Mouse (Mus musculus) left cerebral cortex, postnatal 4 days (tissue): Measurements from ENCODE around the gene Depdc1b. TPM values are rescaled to one million over a fixed set of nuclear protein-coding genes. Genes with fewer than 3 reads are reported as not detected.

ENCODE experiments used
- DNase-seq: peaks from one replicate; pipeline ENCODE4 v3.0.0-alpha.2; 2022
- intact Hi-C: fragments of 180-260 bp; cut with DNase I; formaldehyde crosslinking; loops from one replicate; pipeline ENCODE4 v1.15.1; 2025
- total RNA-seq, 2 experiments: library from RNA; stranded (reverse); gene quantifications; 2 replicates each; pipeline ENCODE4 v1.2.3; 2021

The Depdc1b gene
- total RNA-seq, 2 experiments from 2014 or later, result 1.9 to 2.0 TPM

DNA sequence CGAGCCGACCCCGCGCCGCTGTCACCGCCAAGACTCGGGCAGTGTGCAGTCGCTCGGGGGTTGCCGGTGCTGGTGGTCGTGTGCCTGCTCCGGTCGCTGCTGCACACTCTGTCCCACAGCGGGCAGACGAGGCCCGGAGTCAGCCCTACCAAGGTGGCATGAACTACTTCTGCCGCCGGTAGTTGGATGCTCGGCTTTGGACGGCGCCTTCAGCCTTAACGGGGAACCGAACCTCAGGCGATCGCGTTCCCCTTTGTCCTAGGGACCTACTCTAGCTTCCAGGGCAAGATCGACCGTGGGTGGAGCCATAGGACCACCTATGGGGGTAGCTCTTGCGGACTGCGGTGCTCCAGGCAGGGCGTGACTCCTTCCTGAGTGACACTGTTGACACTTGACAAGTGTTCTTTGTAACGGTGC is 363 bp downstream of the Depdc1b start:
- DNase-seq, result no peak
- intact Hi-C loops, result no loop called here

DNA sequence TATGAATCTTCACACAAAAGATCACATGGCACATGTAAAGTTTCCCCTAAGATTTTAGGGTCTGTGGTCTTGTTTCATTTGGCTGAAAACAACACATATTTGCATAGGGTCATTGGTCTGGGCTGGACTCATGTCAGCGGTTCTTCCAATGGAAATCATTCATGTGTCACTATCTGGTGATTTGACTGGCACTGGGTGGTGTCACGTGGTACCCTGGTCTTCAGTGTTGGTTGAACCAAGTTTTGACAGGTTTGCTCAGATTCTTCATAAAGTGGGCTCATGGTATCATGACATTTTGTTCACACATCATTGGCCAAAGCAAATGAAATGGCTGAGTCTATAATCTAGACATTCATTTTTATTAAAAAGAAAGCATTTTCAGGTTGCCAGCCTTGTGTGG is 1.3 kb downstream of the Depdc1b start:
- DNase-seq, result no peak
- intact Hi-C loops, result no loop called here

DNA sequence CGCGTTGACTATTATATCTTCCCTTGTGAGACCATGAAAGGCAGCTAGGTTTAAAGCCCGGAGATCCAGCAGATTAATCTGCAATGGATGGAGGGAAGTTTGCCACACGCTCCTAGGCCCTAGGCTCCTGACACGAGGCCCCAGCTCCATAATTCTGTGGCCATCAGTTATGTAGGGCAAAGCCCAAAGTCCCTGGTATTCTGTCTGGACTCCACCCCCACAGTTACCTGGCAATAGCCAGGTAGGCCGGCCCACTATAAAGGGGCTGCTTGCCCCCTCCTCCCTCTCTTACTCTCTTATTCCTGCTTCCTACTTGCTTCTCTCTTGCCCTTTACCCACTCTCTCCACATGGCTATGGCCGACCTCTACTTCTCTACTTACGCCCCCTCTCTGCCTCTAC is 2.9 kb downstream of the Depdc1b start:
- no peak for DNase-seq
- intact Hi-C loops, result no loop called here

DNA sequence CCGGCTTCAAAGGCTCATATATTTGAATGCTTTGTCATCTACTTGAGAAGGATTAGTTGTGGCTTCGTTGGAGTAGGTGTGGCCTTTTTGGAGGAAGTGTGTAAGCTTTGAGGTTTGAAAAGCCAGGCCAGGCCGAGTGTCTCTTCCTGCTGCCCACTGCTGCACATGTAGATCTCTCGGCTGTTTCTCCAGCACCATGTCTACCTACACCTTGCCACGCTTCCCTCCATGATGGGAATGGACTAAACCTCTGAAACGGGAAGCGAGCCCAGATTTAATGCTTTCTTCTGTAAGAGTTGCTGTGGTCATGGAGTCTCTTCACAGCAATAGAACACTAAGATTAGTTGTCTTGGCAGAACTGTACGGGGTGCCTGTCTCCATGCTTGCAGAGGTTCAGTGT is 4.1 kb downstream of the Depdc1b start:
- no peak for DNase-seq
- intact Hi-C loops, result no loop called here

DNA sequence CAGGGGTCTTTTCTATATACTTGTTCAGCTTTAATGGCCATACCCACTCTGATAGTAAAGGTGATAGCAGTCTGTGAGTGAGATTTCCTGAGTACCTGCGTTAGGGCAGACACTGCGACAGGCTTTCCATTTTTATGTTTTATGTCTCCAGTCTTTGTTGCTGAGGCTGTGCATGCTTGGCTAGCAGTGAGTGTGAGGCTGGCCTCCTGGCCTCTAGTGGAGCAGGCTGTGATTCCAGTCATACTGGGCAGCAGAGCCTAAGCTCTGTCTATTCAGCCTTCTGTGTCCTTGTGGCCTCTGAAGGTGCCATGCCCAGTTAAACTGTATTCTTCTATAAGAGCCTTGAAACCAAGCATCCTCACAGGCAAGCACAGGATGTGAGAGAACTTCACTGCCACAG is 6.3 kb downstream of the Depdc1b start:
- DNase-seq, result no peak
- intact Hi-C loops, result no loop called here

DNA sequence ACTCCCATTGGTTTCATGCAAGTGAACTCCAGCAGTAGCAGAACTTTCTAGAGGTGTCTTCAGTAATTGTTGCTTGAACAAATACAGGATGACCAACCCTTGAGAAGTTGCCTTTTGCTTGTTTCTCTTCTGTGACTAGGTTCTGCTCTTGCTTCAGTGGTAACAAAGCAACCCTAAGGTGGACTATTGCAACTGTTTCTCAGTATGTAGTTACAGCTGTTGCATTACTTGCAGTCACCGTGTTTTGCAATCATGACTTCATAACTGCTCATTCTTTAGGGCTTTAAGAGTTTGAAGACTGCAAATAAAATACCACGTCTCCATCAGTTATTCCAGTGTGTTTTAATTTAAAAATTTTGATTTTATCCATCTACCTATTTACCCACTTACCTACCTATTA is 7.2 kb downstream of the Depdc1b start:
- intact Hi-C loops, result no loop called here
- no peak for DNase-seq

DNA sequence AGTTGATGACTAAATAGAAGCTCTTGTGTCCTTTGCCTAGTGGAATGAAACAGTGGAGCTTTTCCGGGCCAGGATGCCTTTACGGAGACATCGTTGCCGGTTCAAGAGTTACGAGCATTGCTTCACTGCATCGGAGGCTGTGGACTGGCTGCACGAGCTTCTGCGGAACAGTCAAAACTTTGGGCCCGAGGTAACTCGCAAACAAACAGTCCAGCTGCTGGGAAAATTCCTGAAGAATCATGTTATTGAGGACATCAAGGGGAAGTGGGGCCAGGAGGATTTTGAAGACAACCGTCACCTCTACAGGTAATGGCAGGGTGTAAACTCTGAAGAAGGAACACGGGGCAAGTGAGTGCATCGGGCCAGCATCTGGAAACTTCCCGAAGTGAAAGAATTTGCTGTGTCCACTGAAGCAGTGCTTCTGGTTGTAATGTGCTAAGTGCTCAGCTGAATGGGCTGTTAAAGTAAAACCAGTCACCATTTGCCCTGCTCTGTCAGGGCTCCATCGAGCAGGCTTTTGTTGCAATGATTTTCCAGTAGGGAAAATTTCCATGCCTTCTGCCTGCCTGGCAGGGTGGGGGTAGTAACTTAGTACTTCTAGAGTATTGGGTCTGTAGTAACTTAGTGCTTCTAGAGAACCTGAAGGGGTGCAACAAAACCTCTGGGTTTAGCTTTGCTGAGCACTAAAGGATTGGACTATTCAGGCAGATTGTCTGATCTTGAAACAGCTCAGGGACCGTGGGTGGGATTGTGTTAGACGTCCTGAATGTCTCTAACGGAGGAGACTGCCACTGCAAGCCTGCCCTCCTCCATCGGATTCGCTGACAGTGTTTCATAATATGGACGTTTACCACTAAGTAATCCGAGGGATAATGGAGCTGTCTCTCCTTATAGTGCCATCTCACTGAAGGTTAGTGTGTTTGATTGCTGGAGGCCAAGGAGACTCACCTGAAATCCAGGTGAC is 8.0 kb downstream of the Depdc1b start:
- intact Hi-C loops, result no loop called here
- no peak for DNase-seq

DNA sequence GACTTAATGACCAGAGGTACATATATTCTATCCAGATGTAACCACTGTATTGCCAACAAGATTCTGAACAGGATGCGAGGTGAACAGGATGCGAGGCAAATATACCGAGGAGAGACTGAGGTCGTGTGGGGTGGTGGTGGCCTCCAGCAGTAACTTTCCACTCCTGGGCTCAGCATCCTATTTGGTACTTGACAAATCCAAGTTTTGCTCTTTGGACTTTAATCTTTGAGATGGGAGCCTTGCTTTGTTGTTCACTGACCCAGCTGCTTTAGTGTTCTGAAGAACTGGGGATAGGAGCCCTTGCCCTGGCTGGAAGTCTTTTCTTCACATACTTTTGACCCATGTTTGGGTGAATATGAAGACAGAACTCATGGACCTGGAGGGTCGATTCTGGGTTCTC is 9.7 kb downstream of the Depdc1b start:
- intact Hi-C loops, result loop anchor here (5.0 kb wide), 2 partner anchors 114 to 134 kb away; partner anchors contain the start of gene Elovl7

DNA sequence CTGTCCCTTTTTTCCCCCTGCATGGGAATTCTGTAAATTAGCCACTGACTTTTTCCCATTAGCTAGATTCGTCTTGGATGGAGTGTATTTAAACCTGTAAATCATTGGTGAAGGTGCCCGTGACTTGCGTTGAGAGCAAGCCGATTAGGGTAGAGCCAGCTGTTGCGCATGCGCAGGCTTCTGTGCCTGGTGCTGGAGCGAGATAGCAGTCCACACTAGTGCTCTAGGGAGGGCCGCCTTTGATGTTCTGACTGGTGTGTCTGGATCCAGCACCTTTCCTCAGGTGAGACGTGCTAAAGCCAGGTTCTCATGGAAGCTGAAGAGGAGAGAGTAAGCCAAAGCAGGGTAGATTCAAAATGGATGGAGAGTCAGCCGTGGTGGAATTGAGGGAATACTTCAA is 10.2 kb downstream of the Depdc1b start:
- no peak for DNase-seq
- intact Hi-C loops, result loop anchor here (5.0 kb wide), 2 partner anchors 114 to 134 kb away; partner anchors contain the start of gene Elovl7

More for the DNA sequence above, 9.7 kb downstream of the Depdc1b start:
- DNase-seq, result no peak

DNA sequence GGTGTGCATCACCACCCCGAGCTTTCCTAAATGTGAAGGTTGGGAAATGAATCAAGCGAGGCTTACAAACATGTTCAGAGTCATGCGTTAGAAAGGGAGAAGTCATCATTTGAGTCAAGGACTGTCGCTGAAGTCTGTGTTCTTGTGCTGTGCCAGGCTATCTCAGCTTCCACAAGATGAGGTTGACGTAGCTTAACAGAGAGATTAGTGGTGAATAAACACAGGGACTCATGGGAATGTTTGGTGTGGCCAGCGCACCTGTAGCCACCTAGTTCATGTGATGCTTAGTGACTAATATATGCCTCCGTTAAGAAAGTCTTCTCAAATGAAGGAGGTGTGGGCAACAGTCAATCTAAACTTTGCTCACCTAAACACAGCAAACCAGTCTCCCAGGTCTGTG is 10.9 kb downstream of the Depdc1b start:
- intact Hi-C loops, result loop anchor here (5.0 kb wide), 2 partner anchors 115 to 135 kb away; partner anchors contain the start of gene Elovl7
- no peak for DNase-seq

DNA sequence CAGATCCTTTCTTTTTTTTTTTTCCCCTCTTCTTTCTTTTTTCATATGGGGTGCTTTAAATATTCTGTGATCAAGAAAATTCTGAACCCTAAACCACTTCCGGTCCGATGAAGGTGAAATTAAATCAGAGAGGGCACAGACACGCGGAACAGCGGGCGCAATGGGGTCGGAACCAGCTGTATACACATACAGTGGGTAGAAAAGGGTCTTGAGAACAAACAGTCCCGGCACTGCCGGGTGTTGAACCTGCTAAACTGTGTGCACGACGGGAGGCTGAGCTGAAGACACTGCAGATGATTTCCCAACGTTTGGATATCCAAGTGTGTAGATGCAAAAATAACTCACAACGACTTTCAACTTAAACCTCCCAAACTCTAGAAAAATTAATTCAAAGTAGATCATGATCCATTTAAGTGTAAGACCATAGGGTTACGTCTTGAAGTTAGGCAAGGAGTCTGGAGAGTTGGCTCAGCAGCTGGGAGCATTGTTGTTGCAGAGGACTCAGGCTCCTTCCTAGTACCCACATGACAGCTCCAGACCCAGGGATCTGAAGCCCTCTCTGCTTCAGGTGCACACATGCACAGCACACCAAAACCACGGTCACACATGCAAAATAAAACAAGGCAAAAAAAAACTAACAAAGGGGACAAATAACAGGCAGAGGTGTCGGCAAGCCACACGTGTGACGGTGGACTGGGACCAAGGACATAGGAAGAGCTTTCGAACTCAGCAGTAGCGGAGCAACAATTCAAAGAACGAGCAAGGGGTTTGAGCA is 12.5 kb downstream of the Depdc1b start:
- no peak for DNase-seq
- intact Hi-C loops, result loop anchor here (5.0 kb wide), 2 partner anchors 116 to 136 kb away; partner anchors contain the start of gene Elovl7

DNA sequence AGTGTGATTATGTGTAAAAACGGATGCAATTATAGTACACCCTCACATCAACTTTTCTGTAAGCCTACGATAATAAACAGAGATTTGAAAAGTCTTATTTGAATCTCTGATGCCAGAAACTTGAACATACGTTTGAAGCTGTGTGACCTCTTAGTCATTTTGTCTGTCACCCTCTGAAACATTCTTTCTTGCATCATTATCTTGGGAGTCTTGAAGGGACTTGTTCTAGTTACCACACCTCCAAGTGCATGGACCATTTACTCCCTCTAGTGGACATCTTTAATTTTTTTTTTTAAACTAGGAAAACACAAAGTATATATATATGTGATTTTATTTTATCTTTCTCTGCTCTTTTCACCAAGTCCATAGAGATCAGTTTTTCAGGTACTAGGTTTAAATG is 13.6 kb downstream of the Depdc1b start:
- intact Hi-C loops, result loop anchor here (5.0 kb wide), 2 partner anchors 117 to 137 kb away; partner anchors contain the start of gene Elovl7
- no peak for DNase-seq

DNA sequence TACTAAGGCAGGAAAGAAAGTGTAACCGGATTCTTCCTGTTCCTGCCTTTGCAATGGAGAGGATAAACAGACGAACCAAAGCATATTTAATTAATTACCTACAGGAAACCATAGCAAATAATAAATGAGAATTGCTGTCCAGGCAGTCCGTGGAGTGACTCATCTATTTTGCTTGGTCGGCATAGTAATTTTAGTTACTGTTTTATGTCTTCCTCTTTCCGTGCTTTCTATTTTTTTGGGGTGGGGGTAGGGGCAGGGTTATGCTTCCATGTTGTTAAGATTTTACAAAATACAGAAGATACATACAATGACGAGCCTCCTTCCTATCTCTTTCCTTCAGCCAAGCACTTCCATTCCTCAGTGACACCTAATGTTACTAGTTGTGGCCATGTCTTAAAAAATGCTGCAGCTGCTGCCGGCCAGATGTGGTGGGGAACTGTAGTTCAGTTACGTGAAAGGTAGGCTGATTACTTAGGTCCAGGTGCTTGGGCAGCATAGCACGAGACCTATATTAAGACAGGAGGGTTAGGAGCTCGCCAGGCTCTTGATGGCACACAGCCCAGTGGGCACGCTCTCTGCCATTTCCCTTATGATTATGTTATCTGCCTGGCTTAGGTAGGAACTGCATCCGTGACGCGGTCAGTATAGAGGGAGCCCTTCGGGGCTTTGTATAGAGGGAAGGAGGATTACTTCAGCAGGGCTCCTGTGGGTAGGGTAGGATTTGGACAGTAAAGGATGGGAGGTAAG is 19.3 kb downstream of the Depdc1b start:
- intact Hi-C loops, result no loop called here
- DNase-seq, result no peak

DNA sequence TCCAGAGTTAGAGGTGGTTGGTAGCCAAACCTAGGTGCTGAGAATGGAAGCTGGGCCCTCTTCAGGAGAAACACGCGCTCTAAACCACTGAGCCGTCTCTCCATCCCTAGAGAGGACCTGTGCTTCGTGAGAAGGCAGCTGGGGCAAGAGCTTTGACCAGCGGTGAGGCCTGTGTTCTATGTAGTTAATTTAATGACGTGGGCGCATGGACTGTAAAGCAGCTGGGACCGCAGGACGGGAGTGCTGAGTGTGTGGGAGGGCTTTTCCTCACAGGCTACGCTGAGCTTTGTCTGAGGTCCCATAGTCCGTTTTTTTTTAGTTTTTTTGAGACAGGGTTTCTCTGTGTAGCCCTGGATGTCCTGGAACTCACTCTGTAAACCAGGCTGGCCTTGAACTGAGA is 20.1 kb downstream of the Depdc1b start:
- DNase-seq, result no peak
- intact Hi-C loops, result no loop called here

DNA sequence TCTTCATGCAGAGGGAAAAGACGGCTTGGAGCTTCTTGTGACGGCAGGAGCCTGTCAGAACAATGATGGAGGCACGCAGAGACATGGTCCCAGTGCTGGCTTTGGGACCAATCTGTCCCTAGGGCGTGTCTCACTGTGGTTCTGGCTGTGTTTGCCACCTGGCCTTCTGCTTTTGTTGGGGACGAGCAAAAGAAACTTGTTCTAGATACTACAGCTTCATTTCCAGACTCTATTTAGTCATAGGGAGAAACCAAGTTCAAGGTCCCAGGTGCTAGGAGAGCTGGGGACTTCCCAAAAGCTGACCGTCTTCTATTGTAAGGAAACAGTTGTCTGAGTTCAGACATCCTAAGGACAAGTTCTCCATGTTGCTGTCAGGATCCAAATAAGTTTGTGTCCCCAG is 21.2 kb downstream of the Depdc1b start:
- no peak for DNase-seq
- intact Hi-C loops, result no loop called here

DNA sequence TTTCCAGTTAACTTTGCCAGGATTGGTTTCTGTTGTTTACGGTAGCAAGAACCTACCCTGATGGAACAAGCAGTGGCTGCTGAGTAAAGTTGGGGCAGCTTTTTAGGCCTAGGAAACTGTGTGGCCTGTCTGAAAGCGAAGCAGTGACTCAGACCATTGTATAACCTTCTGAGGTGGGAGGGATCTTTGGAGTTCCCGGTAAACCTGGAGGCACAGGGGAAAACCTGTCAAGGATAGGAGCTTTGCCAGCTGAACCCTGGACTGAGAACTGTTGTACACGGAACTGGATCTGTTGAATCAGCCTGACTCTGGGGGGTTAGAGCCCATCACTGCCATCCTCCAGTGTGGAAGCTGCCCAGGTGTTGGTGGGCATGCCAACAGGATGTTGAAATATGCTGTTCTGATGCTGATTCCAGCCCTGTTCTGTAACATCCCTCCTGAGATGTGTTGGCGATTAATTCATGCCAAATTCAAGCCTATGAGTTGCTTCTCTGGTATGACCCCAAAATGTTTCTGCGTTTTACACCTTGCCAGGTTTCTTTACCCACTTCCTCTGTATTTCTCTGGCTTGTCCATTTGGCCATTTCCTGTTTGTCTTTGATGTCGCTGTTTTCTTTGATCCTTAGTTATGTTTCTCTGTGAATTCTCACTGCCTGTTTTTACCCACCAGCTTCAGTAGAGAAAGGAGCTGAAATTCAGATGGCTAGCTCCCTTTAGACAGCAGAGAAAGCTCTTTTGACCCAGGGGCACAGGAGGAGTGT is 22.1 kb downstream of the Depdc1b start:
- intact Hi-C loops, result no loop called here

DNA sequence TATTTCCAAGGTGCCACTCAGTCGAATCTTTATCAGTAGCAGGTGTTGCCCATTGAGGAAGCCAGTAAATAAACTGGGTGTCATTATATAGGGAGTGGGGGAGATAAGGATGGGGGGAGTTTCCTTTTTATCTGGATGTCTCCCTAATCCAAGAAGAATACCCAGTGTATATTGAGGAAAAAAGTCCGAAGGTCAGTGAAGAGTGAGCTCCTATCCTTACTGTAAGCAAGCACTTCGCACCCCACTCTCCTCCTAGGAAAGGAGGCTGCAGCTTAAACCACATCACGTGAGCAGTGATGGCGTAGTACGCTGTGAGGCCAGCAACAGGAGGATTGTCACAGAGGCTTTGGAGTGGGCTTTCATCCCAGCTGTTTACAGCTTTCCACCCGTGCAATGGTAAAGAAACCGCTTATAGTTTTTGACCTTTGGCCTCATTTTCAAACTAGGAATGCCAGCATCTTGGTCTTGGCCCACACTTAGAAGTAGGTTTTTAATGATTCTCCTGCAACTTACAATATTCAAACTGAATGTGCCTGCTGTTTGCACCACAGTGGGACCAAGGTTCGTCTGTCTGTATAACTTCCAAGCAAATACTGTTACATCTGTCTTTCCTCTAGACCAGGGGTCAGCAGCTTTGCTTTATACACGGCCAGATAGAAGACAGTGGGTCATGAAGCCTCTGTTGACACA is 23.9 kb downstream of the Depdc1b start:
- intact Hi-C loops, result no loop called here
- no peak for DNase-seq

More for the DNA sequence above, 22.1 kb downstream of the Depdc1b start:
- DNase-seq, result no peak

DNA sequence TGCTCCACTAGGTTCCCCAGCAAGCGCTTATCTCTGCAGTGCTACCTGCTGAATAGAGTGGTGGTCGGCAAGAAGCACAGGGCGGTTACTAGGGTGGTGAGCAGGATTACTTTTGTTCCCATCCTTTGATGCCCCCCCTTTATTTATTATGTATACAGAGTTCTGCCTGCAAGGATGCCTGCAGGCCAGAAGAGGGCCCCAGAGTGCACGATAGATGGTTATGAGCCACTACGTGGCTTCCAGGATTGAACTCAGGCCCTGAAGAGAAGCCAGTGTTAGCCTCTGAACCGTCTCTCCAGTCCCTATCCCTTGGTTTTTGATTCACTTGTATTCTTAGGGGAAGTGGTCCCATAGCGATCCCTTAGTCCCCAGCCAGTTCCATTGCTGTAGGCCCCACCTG is 25.5 kb downstream of the Depdc1b start:
- intact Hi-C loops, result no loop called here
- DNase-seq, result no peak

DNA sequence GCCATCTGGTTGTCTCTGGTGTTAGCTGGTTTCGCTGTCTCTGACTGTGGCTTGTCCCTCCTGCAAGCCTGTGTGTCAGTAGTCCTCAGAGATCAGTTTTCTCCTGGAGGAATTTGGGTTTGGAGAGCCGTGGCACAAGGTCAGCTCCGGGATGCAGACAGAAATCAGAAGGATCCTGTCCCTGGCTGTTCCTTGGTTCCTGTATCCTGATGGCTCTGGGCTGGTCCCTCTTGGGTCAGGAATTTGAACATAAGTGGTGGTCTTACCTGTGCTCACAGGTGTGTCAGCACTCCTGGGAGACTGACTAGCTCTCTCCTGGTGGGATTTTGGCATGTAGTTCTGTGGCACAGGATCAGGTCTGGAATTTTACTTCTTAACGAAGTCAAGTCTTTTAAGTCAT is 29.6 kb downstream of the Depdc1b start:
- DNase-seq, result no peak
- intact Hi-C loops, result no loop called here
